Mouse (Mus musculus): ENCODE results near the gene Prss32.

DNA sequence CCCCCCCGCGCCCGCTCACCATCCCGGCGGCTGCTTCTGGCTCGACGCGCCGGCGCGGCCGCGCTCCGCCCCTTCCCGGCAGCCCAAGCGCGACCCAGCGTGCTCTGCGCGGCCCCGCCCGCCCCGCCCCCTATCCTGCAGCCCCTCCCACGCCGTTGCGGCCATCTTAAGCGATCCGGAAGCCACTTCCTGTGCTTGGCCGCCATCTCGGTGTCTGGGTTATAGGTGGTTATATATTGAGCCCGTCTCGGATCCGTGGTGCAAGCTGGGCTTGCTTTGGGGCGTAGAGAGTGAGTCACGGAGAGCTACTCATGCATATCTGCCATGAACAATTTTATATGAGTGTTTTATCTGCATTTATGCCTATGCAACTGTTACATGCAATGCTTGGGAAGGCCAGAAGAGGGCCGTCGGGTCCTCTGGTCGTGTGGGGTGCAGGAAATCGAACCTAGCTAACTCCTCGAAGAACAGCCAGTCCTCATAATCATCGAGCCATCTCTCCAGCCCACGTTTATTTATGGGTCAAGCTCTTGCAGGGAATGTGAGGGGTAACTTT, 14.5 kb upstream of the Prss32 start, which contains the start of gene Elob:
- peak; percentile 71 for TF ChIP-seq CTCF (conservative IDR thresholded peaks at IDR 0.05; ENCODE audit: low read length)
- no peak for TF ChIP-seq NANOG (IDR thresholded peaks at IDR 0.05; ENCODE audit: borderline replicate concordance, low read length)

Measured in E14TG2a.4 (cell line).